Mouse (Mus musculus): ENCODE results near the gene Gnaq. TPM values are rescaled to one million over a fixed set of nuclear protein-coding genes. Genes with fewer than 3 reads are reported as not detected.
A peak's percentile ranks its signal among the peaks of the same experiment; 100 is the strongest.

Gnaq gene
- total RNA-seq, 2 experiments from 2014 or later, result 22.5 to 23.0 TPM

DNA sequence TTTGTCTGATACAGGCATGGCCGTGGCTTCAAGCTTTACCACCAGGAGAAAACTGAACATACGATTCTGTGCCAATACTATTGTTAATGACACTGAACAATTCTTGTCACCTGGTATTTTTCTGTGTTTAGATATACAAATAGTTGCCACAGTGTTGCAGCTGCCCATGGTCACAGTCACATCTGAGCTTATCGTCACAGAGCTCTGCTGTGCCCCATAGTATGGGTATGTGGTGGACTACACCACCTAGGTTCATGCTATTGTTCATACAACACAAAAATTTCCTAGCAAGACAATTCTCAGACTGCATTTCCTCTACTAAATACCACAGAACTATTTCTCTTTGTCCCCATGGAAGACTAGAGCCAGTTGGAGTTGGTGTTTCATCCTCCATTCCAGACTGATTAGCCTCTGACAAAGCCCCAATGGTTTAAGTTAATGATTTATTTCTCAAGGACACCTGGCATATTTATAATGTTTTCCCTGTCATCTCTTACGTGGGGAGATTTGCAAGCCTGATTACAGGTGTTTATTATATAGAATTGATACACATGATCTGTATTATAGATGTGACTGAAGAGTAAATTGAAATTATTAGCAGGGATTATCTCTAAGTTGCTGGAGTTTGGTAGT, 207.4 kb downstream of the Gnaq start:
- DNase-seq, result no peak
- intact Hi-C loops (cut with DNase I), result loop anchor here (5.0 kb wide), 1 partner anchor 278 kb away; no protein-coding TSS in a partner anchor

DNA sequence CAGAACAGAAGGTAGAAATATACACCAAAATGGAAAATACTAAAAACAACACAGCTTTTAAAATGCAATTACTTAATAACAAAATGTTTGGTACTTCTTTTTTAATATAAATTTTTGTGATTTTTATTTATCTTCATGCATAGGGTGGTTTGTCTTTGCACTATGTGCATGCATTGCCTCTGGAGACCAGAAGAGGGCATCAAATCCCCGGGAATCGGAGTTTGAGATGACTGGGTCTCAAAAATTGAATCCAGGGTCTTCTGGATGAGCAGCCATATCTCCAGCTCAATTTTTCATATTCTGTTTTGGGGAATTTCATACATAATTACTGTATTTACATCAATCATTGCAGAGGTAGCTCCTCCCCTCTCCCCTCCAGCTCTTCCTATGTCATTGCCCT, 210.1 kb downstream of the Gnaq start:
- no peak for DNase-seq
- intact Hi-C loops (cut with DNase I), result loop anchor here (5.0 kb wide), 1 partner anchor 280 kb away; no protein-coding TSS in a partner anchor

DNA sequence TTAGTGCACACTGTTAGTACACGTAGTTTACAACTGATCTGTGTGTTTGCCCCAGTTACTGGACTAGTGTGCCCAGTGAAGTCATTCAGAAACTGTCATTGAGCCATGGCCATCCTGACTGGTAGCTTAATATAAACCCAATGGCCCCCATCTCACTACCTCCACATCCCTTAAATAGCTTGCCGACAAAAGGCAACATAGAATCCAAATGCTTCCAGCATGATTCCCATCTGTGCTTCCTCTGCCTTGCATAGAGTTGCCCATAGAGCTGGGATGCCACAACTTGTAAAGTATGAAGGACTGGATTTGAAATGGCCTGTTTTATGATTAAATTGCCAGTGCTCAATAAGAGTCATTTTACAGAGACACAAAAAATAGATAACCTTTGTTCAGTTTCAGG, 212.9 kb downstream of the Gnaq start:
- DNase-seq, result no peak
- intact Hi-C loops (cut with DNase I), result no loop called here

DNA sequence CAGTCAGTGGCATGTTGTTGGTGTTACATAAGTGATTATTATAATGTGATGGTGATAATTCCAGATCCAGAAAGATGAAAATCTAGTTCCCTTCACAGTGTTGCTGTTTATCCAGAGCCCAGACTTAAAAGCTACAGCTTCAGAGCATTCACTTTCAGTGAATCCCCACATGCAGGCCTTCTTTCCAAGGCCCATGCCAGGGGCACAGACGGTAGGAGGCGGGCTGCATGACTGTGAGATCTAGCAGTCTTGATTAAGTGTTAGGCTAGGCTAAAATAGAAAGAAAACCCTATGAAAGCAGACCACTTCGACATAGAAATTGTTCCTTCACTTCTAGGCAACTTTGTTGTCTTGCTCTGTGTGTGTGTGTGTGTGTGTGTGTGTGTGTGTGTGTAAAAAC, 214.4 kb downstream of the Gnaq start:
- intact Hi-C loops (cut with DNase I), result no loop called here

DNA sequence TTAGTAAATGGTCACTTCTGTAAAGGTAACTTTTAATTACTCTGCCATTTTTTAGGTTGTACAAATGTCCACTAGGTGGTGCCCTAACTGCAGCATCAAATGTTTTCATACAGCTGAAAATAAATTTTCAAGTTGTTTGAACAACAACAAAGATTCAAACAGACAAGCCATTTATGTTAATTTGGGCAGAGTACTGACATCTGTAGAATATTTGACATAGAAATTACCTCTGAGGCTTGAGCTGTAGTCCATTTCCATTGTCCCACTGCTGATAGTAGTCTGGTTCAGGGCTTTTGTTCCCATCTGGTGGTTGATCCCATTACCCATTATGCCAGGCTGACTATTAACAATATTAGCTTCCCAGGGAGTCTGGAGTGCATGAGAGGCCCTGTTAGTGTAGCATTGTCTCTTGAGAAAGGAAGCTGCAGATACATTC, 221.1 kb downstream of the Gnaq start:
- intact Hi-C loops (cut with DNase I), result loop anchor here (10.0 kb wide), 1 partner anchor 181 kb away; no protein-coding TSS in a partner anchor

More for the DNA sequence above, 214.4 kb downstream of the Gnaq start:
- no peak for DNase-seq

DNA sequence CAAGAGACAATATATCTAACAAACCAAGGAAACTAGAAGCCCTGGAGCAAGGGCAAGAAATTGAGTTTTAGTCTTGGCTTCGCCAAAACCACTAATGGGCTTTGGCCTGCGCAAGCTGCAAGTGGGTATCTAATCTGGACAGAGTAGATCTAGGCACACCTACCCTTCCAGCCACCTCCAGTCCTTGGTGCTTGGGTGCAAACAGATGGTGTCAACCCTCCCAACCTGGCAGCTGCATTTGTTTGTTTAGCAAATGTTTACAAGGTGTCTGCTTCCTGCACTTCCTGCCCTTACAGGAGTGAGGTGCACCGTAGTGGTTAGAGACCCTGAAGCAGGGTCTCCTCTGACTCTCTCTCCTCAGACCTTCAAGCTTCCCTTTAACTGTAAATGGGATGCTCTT, 225.5 kb downstream of the Gnaq start:
- DNase-seq, result no peak
- intact Hi-C loops (cut with DNase I), result loop anchor here (2.0 to 10.0 kb wide), 3 partner anchors 177 to 296 kb away; no protein-coding TSS in a partner anchor

More for the DNA sequence above, 221.1 kb downstream of the Gnaq start:
- DNase-seq, result no peak

DNA sequence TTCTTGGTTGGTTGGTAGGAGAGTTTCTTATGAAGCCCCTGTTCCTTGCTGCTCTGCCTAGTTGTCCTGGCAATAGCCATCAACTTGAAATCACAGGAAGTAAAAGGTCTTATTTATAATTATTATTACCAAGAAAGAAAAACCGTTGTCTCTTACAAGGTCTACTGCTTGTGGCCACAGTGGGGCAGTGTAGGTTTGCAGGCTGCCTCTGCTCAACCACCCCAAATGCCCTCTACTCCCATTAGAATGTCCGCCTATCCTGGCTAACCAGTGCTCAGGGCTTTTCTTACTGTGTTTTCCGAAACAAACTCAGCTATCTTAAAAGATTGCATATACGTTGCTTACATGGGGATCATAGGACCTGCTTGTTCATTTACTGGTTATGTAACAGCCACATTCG, 226.3 kb downstream of the Gnaq start:
- DNase-seq, result peak; percentile 28 to 39
- intact Hi-C loops (cut with DNase I), result loop anchor here (2.0 to 10.0 kb wide), 3 partner anchors 176 to 297 kb away; no protein-coding TSS in a partner anchor

DNA sequence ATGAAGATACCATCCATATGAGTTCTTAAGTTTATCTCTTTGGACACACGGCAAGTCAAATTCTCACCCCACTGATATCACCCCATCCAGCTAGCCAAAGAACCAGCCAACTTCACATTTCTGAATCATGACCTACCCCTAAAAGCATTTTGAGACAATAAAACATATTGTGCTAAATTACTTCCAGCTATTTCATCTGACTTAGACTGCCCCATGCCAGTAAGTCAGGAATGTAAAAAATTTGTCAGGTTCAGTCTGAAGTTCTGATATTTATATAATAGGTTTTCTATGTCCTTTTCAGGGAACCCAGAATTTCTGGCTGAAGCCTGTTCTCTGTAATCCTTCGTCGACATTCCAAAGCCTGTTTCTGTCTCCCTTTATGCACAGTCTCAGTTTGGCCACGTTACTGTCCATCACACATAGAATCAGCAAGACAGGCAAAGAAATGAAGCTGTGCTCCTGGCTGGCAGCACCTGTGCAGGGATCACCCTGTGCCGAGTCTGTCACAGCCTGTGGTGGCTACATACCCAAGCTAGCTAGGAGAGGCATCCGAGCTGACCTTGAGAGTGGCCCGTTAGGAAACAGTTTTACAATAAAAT, 233.9 kb downstream of the Gnaq start:
- intact Hi-C loops (cut with DNase I), result no loop called here
- DNase-seq, result no peak

DNA sequence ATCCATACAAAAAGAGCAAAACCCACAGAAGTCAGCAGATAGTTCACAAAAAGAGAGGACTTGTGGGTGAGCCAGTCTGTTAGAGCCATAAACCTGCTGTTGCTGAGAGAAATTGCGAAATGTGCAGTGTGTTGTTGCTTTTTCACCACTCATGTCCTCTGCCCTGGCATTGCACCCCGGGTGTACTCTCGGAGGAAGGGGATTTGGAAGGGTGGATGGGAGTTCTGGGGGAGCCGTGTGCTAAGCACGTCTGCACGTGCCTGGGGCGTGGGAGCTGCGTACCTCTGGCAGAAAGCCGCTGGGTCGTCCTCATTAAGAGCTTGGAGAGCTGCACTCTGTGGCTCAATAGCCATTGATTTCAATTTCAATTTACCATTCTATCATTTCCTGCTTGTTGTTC, 234.6 kb downstream of the Gnaq start:
- intact Hi-C loops (cut with DNase I), result no loop called here
- DNase-seq, result no peak

DNA sequence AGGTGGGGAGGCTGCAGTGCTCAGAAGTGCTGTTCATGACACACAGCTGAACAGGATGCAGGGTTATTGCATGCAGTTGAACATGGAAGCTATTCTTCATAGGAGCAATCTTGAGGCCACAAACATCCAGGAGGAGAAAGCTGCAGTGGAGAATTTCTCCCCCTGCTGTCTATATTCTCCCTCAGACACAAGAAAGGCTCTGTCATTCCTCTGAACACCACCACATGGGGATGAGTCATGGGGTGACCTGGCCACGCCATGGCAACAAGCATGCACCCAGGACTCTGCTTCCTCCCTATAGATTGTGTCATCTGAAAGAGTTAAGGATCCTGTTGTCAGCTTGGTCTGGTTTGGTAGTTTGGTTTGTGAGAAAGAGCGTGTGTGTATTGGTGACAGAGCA, 239.0 kb downstream of the Gnaq start:
- no peak for DNase-seq
- intact Hi-C loops (cut with DNase I), result no loop called here

DNA sequence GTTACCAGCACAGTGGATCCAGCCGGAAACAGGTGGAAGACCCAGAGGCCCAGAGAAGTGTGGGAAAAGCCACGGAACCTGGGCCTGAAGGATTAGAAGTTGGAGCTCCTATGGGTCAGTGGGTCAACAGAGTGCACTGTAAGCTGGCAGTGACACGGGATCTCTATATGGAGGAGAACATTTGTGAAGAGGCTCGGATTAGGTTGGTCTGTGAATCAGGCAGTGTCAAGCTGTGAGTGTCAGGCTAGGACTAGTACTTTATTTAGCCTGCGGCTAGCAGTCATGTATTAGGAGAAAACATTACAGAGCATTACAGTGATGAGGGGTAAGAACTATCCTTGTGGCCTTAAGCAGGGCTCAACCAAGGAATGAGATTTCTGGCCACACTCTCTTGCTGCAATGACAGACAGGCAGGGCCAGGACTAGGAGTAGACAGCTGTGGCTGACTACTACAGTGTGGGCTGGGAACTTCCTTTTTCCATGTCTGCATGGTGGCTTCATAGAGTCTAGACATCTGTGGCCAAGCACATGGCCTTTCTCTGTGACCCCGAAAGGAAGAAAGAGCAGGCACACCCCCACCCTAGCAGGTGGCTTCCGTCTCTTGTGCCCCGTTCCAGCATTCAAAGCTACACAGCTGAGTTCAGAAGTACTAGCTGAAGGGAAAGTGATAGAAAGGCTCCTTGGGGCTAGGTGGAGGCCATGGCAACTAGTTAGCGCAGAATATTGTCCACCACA, 240.3 kb downstream of the Gnaq start:
- no peak for DNase-seq
- intact Hi-C loops (cut with DNase I), result no loop called here

DNA sequence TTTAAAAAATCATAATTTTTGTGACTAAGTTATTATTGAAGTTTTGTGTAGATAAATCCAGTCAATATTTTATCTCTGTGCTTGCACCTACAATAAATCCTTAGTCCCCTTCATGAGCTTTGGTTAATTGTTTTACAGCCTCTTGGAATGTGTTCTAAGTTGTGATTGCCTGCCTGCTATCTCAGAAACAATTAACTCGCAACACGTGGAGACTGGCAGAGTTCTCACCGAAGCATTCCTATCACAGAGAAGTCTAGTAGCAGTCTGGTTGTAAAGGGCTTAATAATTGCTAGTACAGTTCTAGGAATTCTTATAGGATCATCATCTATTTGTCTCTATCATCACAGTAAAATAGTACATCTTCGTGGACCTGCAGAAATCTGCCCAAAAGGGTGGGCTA, 243.2 kb downstream of the Gnaq start:
- intact Hi-C loops (cut with DNase I), result no loop called here
- no peak for DNase-seq

DNA sequence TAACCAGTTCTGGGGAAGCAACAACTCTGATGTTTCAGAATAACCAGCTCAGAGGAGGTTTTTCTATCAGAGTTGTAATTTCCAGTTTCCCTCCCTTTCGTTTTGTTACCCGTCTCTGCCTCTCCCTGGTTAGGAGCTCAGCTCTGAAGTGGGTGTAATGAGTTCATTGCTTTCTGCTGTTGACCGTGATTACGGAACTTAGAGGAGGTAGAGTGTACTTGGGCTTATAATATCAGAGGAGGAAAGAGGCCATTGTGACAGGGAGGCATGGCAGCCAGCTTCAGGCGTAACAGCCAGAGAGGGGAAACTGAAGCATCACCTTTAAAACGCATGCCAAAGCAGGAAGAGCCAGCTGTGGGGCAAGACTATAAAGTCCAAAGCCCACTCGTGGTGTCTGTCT, 245.9 kb downstream of the Gnaq start:
- DNase-seq, result no peak
- intact Hi-C loops (cut with DNase I), result no loop called here

DNA sequence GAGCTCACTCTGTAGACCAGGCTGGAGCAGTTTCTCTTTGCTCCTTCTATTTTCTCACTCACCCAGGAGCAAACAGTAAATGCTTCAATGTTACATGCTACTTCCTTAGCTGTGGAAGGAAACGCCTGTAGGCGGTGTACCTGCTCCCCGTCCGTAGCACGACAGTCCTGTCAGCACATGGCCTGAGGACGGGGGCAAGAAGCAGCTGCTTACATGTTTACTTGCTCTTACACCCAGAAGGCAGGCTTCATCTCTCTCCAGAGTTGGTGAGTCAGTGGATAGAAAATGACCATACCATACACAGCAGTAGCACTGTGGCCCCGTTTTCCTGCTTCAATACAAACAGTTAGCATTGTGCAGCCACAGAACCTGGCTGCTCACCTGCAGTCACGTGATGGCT, 247.1 kb downstream of the Gnaq start:
- DNase-seq, result no peak
- intact Hi-C loops (cut with DNase I), result no loop called here

DNA sequence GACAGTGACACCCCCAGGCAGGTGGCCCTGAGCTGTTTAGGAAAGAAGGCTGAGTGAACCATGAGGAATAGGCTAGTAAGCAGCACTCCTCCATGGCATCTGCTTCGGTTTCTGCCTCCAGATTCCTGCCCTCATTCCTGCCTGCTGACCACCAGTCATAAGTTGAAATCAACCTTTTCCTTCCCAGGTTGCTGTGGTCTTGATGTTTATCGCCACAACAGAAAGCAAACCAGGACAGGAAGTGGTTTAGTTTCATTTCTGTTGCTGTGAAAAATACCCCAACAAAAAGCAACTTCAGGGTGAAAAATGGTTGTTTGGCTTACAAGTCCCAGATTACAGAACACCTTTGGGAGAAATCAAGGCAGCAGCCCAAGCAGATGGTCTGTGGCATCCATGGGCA, 249.8 kb downstream of the Gnaq start:
- intact Hi-C loops (cut with DNase I), result no loop called here

DNA sequence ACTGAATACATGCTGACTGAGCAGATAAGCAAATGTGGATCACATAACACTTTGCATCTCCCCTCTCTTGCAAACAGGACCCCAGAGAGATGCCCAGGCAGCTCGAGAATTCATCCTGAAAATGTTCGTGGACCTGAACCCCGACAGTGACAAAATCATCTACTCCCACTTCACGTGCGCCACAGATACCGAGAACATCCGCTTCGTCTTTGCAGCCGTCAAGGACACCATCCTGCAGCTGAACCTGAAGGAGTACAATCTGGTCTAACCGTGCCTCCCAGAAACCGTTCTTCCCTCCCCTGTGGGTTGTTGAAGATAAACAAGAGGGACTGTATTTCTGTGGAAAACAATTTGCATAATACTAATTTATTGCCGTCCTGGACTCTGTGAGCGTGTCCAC, 250.5 kb downstream of the Gnaq start:
- intact Hi-C loops (cut with DNase I), result no loop called here
- DNase-seq, result no peak

More for the DNA sequence above, 249.8 kb downstream of the Gnaq start:
- no peak for DNase-seq

DNA sequence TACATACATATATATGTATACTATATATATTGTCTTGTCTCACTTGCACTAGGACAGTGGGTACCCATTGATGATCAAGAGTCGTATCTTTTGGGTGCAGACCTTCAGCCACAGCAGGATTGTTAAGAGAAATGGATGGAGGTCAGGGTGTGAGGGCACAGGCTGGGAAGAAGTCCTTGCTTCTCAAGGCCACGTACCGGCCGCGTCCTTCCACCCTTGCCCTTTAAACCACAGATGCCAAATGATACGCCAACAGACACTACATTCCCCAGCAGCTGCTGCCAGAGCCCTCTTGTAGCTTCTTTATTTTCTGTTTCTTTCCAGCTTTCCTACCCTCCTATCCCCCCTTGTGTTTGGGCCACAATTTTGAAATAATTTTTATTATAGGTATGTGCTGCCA, 251.5 kb downstream of the Gnaq start:
- intact Hi-C loops (cut with DNase I), result no loop called here
- DNase-seq, result no peak

DNA sequence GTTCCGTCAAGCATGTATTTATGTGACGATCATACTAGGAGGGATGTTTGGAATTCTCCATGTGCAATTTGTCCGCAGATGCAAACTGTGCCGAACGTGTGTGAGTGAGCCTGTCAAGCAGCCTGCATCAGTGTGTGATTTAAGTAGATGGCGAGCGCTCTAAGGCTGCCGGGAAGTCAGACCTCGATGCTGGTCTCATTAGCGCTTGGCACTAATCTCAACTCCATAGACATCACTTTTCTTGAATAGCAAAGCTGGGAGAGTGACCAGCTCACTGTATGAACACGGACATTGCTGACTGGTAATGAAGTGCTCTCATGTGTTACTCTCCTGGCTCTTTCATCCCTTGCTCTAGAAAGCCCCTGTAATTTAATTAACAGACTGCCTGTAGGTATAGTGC, 252.3 kb downstream of the Gnaq start:
- intact Hi-C loops (cut with DNase I), result no loop called here
- no peak for DNase-seq

DNA sequence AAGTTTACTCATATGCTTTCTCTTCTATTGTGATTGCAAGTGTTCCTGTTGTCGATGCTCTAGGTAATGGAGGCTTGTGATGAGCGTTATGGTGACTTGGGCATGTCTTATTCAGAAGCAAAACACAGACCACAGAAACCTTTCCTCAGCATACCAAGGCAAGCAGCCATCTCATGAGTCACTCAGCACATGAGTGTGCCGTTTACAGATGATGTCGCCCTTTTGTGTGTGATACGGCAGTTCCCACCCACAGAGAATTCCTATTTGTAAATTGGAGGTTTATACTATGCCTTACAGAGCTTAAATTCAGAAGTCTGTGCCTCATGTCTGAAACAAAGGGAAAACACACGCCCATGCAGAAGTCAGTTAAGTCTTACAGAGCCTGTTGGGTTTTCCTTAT, 253.9 kb downstream of the Gnaq start:
- DNase-seq, result peak in 1 of 2 experiments; percentile 10
- intact Hi-C loops (cut with DNase I), result no loop called here

DNA sequence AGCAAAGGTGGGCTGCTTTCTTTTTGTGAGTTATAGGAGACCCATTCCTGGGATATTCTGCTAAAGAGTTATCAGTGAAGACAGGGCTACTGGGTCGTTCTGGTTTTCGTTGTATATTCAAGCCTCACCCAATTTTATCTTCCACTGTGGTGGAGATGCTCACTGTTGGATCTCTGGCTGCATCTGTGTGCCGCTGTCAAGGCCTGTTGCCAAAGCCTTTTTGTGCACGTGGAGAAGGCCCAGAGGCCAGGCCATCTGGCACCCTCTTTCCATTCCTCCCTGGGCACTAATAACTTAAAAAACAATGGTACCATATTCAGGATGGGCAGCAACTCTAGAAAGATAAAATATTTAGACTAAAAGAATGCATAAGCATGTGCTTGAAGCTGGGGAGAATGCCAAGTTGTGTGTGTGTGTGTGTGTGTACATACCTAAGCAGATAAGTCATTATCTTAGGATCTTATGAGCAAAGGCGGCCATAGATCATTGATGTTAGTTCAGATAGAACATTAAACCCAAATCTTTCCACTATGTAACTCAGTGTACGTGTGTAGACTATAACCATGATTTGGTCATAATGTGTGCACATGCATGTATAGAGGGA, 257.7 kb downstream of the Gnaq start:
- no peak for DNase-seq
- intact Hi-C loops (cut with DNase I), result no loop called here

DNA sequence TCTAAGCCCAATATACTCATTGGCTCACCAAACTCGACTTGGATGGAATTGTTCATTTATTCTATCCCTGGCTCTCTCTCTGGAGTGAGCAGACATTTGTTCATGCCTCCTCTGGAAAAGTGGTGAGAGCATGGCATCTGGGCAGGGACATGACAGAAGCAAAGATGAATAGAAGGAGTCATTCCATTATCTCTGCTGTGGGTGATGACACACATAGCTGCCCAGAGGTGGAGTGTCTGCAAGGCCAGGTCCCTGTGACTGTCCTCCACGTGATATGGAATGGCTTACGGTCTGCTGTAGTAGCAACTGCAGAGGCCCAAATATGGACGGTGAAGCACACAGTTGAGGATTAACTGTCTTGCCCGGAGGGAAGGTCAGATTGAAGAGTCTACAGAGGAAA, 261.8 kb downstream of the Gnaq start:
- intact Hi-C loops (cut with DNase I), result no loop called here
- DNase-seq, result no peak
